Mouse (Mus musculus) hindbrain, embryonic 11.5 days (tissue): ENCODE data around the gene Kcnj14. TPM values are rescaled to one million over a fixed set of nuclear protein-coding genes. Genes with fewer than 3 reads are reported as not detected.
A peak's percentile ranks its signal among the peaks of the same experiment; 100 is the strongest.

Source experiments
- ATAC-seq: fragments of 200-750 bp; cut with Nextera tagmentation; 2 replicates; pipeline ENCODE4 v1.8.0; 2017; ENCODE audit warnings: mild to moderate bottlenecking, moderate TSS enrichment, moderate library complexity; ENCODE audit not compliant: low FRiP score
- DNase-seq: peaks from one replicate; pipeline ENCODE4 v3.0.0-alpha.2; 2015; ENCODE audit warnings: low spot score
- H3K27ac ChIP-seq: fragments of 300-500 bp; sonication (generic); 2 replicates; pipeline ENCODE4 v1.5.1; 2014; ENCODE audit warnings: mild to moderate bottlenecking, low read depth, low read length
- H3K27me3 ChIP-seq: fragments of 300-500 bp; sonication (generic); 2 replicates; pipeline ENCODE4 v1.6.1; 2014; ENCODE audit warnings: mild to moderate bottlenecking, low read length, moderate library complexity, mixed read lengths; ENCODE audit not compliant: control insufficient read depth, insufficient read depth
- H3K36me3 ChIP-seq: fragments of 300-500 bp; sonication (generic); 2 replicates; pipeline ENCODE4 v1.6.1; 2014; ENCODE audit warnings: mild to moderate bottlenecking, low read length, moderate library complexity, mixed read lengths; ENCODE audit not compliant: control insufficient read depth, insufficient read depth
- H3K4me1 ChIP-seq: fragments of 300-500 bp; sonication (generic); replicated peaks from 2 replicates; pipeline ENCODE4 v1.6.1; 2014; ENCODE audit warnings: low read length, mixed read lengths; ENCODE audit not compliant: control insufficient read depth, insufficient read depth
- H3K4me2 ChIP-seq: fragments of 300-500 bp; sonication (generic); replicated peaks from 2 replicates; pipeline ENCODE4 v1.6.1; 2014; ENCODE audit warnings: mild to moderate bottlenecking, low read depth, low read length
- H3K4me3 ChIP-seq: fragments of 300-500 bp; sonication (generic); 2 replicates; pipeline ENCODE4 v1.5.1; 2014; ENCODE audit warnings: low read depth, low read length
- H3K9ac ChIP-seq: fragments of 300-500 bp; sonication (generic); 2 replicates; pipeline ENCODE4 v1.6.1; 2014; ENCODE audit warnings: low read depth, low read length
- H3K9me3 ChIP-seq: fragments of 300-500 bp; sonication (generic); 2 replicates; pipeline ENCODE4 v1.6.1; 2016; ENCODE audit warnings: low read length; ENCODE audit not compliant: control insufficient read depth
- WGBS: fragments of 180-500 bp; shearing (Covaris S2); extraction: QIAGEN DNeasy Blood & Tissue Kit; methylation state at CpG from one replicate; pipeline ENCODE4 v1.1.7; 2014; 5-methylcytosine and 5-hydroxymethylcytosine counted together
- polyA plus RNA-seq: library from polyadenylated mRNA; unstranded; fragments of >200 nt; fragmentation: Nextera tagmentation; extraction: Ambion mirVana; gene quantifications from 2 replicates; pipeline ENCODE4 v1.2.1, GENCODE M21; 2014

Gene Kcnj14
- polyA plus RNA-seq, 1 experiment from 2014 or later = 0.48 TPM

DNA sequence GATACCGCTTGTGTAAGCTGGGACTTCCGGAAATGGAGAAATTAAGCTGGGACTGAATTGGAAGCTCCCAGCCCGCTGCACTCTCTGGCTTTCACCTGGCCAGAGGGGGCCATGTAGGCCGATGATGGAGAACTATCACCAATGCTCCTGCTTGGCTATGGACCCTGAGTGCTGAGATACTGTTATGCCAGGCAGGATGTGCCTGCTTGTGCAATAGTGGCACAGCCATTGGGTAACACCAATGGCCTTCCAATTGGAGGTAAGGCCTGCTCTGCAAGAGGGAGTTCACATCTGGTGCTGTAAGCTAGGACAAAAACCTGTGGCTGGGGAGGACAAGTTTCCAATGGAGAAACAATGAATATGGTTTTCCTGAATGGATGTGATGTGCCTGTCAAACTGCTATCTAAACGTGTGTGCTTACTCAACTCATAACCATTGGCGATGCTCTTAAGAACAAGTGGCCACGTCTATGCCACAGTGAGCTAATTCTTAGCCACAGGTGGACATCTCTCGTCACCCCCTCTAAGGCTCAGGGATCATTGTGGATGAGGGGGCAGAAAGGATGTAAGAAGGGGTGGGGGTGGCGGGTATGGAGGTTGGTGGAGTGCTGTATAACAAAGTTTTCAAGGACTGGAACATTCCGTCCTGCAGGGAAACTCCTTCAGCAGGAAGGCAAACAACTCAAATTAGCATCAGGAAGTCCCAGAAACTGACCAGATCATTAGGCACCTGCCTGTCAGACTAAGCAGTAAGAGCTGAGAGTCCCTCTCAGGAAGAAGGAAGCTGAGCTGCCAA, 18.6 kb upstream of the Kcnj14 start:
- H3K9me3 ChIP-seq = no peaks in the 10 kb centered on the region
- H3K4me2 ChIP-seq = no peak overlapping the region
- no peak overlapping the region for H3K4me3 ChIP-seq
- no peak overlapping the region for H3K9ac ChIP-seq
- H3K27me3 ChIP-seq = no peaks in the 10 kb centered on the region
- 88% methylated on average over 10 of the region's 10 CpGs for WGBS
- H3K36me3 ChIP-seq = no peaks in the 10 kb centered on the region
- no peaks in the 10 kb centered on the region for H3K4me1 ChIP-seq
- no peak for DNase-seq
- no peak for ATAC-seq
- H3K27ac ChIP-seq = no peak overlapping the region

DNA sequence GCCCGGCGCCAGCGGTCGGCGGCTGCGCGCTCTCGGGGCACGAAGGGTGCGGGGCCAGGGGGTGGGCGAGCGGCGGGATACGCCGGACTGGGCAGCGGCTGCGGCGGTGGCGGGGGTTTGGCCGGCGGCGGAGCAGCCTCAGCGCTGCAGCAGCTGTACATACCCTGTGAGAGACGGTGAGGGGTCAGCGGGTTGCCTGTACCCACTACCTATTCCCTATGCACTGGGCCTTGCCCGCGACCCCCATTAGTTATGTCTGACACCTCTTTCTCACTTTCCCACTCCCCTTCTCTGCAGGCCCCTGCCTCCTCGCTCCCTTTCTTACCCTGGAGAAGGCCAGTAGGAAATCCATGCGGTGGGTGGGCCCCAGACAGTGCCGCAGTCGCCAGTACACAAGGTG, 9.3 kb upstream of the Kcnj14 start:
- no peak for ATAC-seq

DNA sequence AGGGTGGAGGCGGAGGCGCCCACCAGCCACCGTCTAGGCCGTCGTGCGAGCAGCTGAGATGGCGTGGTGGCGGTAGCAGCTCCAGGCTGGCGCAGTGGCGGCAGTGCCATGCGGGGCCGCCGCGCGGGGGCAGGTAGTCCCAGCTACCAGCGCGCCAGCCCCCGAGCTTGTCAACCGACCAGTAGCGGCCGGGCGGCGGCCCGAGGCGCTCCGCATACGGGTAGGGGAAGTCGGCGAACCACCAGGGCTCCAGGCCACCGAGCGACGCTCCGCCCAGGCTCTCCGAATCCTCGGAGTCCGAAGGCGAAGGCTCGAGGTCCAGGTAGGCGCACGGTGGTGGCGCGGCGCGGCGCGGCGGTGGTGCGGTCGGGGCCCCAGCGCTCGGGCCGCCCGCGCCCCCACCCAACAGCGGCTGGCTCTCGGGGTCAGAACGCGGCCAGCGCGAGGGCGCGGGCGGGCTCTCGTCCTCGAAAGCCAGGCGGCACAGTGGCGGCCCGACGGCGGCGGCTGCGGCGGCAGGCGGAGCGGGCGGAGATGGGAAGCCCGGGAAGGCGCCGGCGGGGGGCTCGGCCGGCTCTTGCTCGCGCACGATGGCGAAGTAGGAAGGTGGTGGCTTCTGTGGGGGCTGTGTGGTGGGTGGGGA, 8.7 kb upstream of the Kcnj14 start:
- no peak overlapping the region for H3K27ac ChIP-seq
- peaks cover 51% of the 10 kb centered on the region for H3K27me3 ChIP-seq
- no peaks in the 10 kb centered on the region for H3K36me3 ChIP-seq
- H3K9me3 ChIP-seq = no peaks in the 10 kb centered on the region
- H3K4me1 ChIP-seq = peaks cover 11% of the 10 kb centered on the region
- WGBS = 6% methylated on average over 18 of the region's 86 CpGs
- no peak for ATAC-seq
- DNase-seq = peak; percentile 37
- H3K4me3 ChIP-seq = peak overlapping the region; percentile 27
- H3K4me2 ChIP-seq = peak overlapping the region; percentile 39
- H3K9ac ChIP-seq = no peak overlapping the region

More for the DNA sequence above, 9.3 kb upstream of the Kcnj14 start:
- WGBS = 1% methylated on average over 13 of the region's 31 CpGs
- H3K4me2 ChIP-seq = peak overlapping the region; percentile 39
- peaks cover 51% of the 10 kb centered on the region for H3K27me3 ChIP-seq
- no peaks in the 10 kb centered on the region for H3K9me3 ChIP-seq
- H3K9ac ChIP-seq = peak overlapping the region; percentile 31; the same call in 1 of the 2 replicates
- peaks cover 11% of the 10 kb centered on the region for H3K4me1 ChIP-seq
- no peaks in the 10 kb centered on the region for H3K36me3 ChIP-seq
- H3K4me3 ChIP-seq = peak overlapping the region; percentile 27
- peak; percentile 39 for DNase-seq
- H3K27ac ChIP-seq = no peak overlapping the region

- Histone ChIP-seq H3K27me3 (peaks cover 48% of the 10 kb centered on the region), H3K9ac (no peak overlapping the region), H3K36me3 (no peaks in the 10 kb centered on the region; the same call in 1 of the 2 replicates), H3K4me3 (peak overlapping the region; percentile 27; the same call in 1 of the 2 replicates), H3K9me3 (no peaks in the 10 kb centered on the region), H3K27ac (no peak overlapping the region), H3K4me2 (no peak overlapping the region; the same call in 1 of the 2 replicates), H3K4me1 (peaks cover 11% of the 10 kb centered on the region)
- WGBS = 9% methylated on average over 29 of the region's 30 CpGs
- ATAC-seq (no peak), DNase-seq (peak; percentile 16)
These were observed 7.8 kb upstream of the Kcnj14 start for GRCm38 (mm10) chr7:45832428-45832827.

DNA sequence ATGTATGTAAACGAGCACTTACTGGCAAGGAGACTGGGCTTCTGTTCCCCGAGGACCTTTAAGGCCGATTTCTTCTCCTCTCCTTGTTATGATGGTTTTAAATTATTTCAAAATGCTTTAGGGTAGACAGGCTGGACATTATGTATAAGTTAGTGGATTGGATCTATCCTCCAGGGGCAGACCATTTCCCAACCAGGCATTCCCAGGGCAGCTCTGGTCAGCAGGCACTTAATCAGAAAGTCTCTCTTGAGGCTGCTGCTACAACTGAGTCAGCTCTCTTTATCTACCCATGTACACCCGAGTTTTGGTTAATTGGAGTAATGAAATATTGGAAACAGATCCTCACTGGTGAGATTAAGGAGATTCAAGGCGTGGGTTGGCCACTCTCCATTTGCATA, 6.5 kb upstream of the Kcnj14 start:
- Histone ChIP-seq H3K4me3 (peak overlapping the region; percentile 89), H3K4me2 (peak overlapping the region; percentile 84), H3K9ac (peak overlapping the region; percentile 77), H3K9me3 (no peaks in the 10 kb centered on the region), H3K36me3 (peaks cover 4% of the 10 kb centered on the region; the same call in 1 of the 2 replicates), H3K27me3 (peaks cover 45% of the 10 kb centered on the region), H3K27ac (no peak overlapping the region), H3K4me1 (peaks cover 11% of the 10 kb centered on the region)
- ATAC-seq = peak; percentile 56; the same call in 1 of the 2 replicates
- no peak for DNase-seq
- 25% methylated on average over 5 of the region's 5 CpGs for WGBS

GRCm38 (mm10) chr7:45830427-45831127, 6.0 kb upstream of the Kcnj14 start, which contains the start of gene Grwd1:
TSS of gene Grwd1 (minus strand) at chr7:45830944.
- Histone ChIP-seq H3K9me3 (no peaks in the 10 kb centered on the region), H3K4me2 (peak within 1 kb of the TSS; percentile 84), H3K4me3 (peak within 1 kb of the TSS; percentile 89), H3K27me3 (peaks cover 43% of the 10 kb centered on the region), H3K4me1 (peaks cover 11% of the 10 kb centered on the region), H3K9ac (peak within 1 kb of the TSS; percentile 77), H3K36me3 (peaks cover 4% of the 10 kb centered on the region; the same call in 1 of the 2 replicates), H3K27ac (0 out of 2 replicates have a peak within 1 kb of the TSS, but pooled peaks have one; percentile 37)
- ATAC-seq (peak; percentile 84), DNase-seq (peak; percentile 92)
- under 1% methylated on average over 35 of the region's 35 CpGs for WGBS

GRCm38 (mm10) chr7:45826631-45827030, 2.0 kb upstream of the Kcnj14 start:
- Histone ChIP-seq H3K4me2 (no peak overlapping the region), H3K4me1 (peaks cover 7% of the 10 kb centered on the region; the same call in 1 of the 2 replicates), H3K27me3 (peaks cover 5% of the 10 kb centered on the region), H3K9me3 (no peaks in the 10 kb centered on the region), H3K27ac (no peak overlapping the region), H3K9ac (no peak overlapping the region), H3K4me3 (no peak overlapping the region), H3K36me3 (peaks cover 7% of the 10 kb centered on the region; the same call in 1 of the 2 replicates)
- ATAC-seq = no peak
- no peak for DNase-seq
- 85% methylated on average over 7 of the region's 7 CpGs for WGBS

GRCm38 (mm10) chr7:45820913-45821312, 3.7 kb downstream of the Kcnj14 start:
- no peak for DNase-seq
- H3K36me3 ChIP-seq = 0 out of 2 replicates have a peak, but pooled peaks cover 3% of the 10 kb centered on the region
- no peak overlapping the region for H3K27ac ChIP-seq
- H3K4me2 ChIP-seq = no peak overlapping the region
- no peak overlapping the region for H3K9ac ChIP-seq
- H3K4me3 ChIP-seq = no peak overlapping the region
- peaks cover 2% of the 10 kb centered on the region; the same call in 1 of the 2 replicates for H3K27me3 ChIP-seq
- ATAC-seq = no peak
- H3K9me3 ChIP-seq = no peaks in the 10 kb centered on the region
- H3K4me1 ChIP-seq = no peaks in the 10 kb centered on the region
